Mouse (Mus musculus) kidney, embryonic 16.5 days (tissue): Measurements from ENCODE around the gene Dio1. TPM values are rescaled to one million over a fixed set of nuclear protein-coding genes. Genes with fewer than 3 reads are reported as not detected.

Source experiments
- ATAC-seq: fragments of 200-750 bp; cut with Nextera tagmentation; 2 replicates; pipeline ENCODE4 v1.8.0; 2017; ENCODE audit warnings: moderate TSS enrichment; ENCODE audit not compliant: low FRiP score, low TSS enrichment
- H3K27ac ChIP-seq: fragments of 300-500 bp; sonication (generic); 2 replicates; pipeline ENCODE4 v1.5.1; 2014; ENCODE audit warnings: low read length
- H3K27me3 ChIP-seq: fragments of 300-500 bp; sonication (generic); 2 replicates; pipeline ENCODE4 v1.6.1; 2014; ENCODE audit warnings: low read length, control low read depth, mixed read lengths; ENCODE audit not compliant: insufficient read depth
- H3K36me3 ChIP-seq: fragments of 300-500 bp; sonication (generic); 2 replicates; pipeline ENCODE4 v1.6.1; 2014; ENCODE audit warnings: low read length, control low read depth, mixed read lengths; ENCODE audit not compliant: insufficient read depth
- H3K4me1 ChIP-seq: fragments of 300-500 bp; sonication (generic); 2 replicates; pipeline ENCODE4 v1.6.1; 2014; ENCODE audit warnings: low read length, control low read depth, mixed read lengths; ENCODE audit not compliant: insufficient read depth
- H3K4me2 ChIP-seq: fragments of 300-500 bp; sonication (generic); replicated peaks from 2 replicates; pipeline ENCODE4 v1.6.1; 2014; ENCODE audit warnings: low read depth, low read length
- H3K4me3 ChIP-seq: fragments of 300-500 bp; sonication (generic); 2 replicates; pipeline ENCODE4 v1.5.1; 2014; ENCODE audit warnings: mild to moderate bottlenecking, low read length
- H3K9ac ChIP-seq: fragments of 300-500 bp; sonication (generic); replicated peaks from 2 replicates; pipeline ENCODE4 v1.6.1; 2014; ENCODE audit warnings: low read length
- H3K9me3 ChIP-seq: fragments of 300-500 bp; sonication (generic); 2 replicates; pipeline ENCODE4 v1.6.1; 2016; ENCODE audit warnings: low read length, control low read depth
- WGBS: fragments of 180-500 bp; shearing (Covaris S2); extraction: QIAGEN DNeasy Blood & Tissue Kit; methylation state at CpG from one replicate; pipeline ENCODE4 v1.1.7; 2014; 5-methylcytosine and 5-hydroxymethylcytosine counted together
- polyA plus RNA-seq: library from polyadenylated mRNA; unstranded; fragments of >200 nt; fragmentation: Nextera tagmentation; extraction: Ambion mirVana; gene quantifications from 2 replicates; pipeline ENCODE4 v1.2.1, GENCODE M21; 2015

Dio1 gene
- polyA plus RNA-seq, 1 experiment from 2014 or later, result 0.47 TPM

DNA sequence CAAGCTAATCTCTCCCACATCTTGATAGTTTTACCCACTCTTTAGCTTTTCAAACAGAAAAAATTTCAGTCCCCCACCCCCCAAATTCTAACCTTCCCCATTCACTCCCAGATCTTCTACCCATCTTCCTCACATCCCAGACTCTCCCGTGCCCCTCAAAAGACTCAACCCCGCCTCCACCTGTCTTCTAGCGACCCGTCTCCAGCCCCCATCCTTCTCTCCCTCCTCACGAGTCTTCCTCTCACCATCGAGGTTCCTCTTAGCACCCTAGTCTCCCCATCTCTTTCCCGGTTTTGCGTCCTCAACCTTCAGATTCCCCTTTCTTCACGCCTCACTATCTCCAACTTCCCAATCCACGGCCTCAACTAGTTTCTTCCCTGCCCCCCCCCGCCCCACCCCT, 54.4 kb downstream of the Dio1 start:
- ATAC-seq, result no peak
- Histone ChIP-seq H3K4me2 (peak overlapping the region; percentile 70), H3K9ac (peak overlapping the region; percentile 70), H3K36me3 (no peaks in the 10 kb centered on the region), H3K27ac (peak overlapping the region; percentile 81), H3K4me1 (peaks cover 28% of the 10 kb centered on the region), H3K27me3 (no peaks in the 10 kb centered on the region), H3K4me3 (peak overlapping the region; percentile 63), H3K9me3 (no peaks in the 10 kb centered on the region)
- WGBS, result under 1% methylated on average over 10 of the region's 11 CpGs

DNA sequence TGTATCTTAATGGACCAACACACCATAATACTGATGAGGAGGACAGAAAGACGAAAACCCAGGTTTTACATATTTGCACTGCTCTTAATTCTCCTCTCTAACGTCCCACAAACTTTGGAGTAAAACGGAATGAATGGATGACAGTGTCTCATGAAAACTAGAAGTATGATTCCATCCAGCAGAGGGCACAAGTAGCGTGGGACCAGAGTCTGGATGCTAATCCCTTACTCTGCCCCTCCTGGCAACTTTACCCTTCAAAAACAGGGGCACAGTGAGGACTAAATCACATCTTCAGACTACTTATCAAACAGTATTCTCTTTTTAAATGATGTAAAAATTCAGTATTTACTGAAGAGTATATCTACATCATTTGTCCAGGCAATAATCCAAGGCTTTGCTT, 56.5 kb downstream of the Dio1 start:
- H3K27me3 ChIP-seq, result no peaks in the 10 kb centered on the region
- WGBS, result 29% methylated on average over 4 of the region's 4 CpGs
- no peak overlapping the region for H3K4me2 ChIP-seq
- no peak overlapping the region for H3K4me3 ChIP-seq
- H3K4me1 ChIP-seq, result peaks cover 45% of the 10 kb centered on the region
- no peaks in the 10 kb centered on the region for H3K36me3 ChIP-seq
- no peaks in the 10 kb centered on the region for H3K9me3 ChIP-seq
- H3K27ac ChIP-seq, result no peak overlapping the region
- ATAC-seq, result no peak
- no peak overlapping the region for H3K9ac ChIP-seq

DNA sequence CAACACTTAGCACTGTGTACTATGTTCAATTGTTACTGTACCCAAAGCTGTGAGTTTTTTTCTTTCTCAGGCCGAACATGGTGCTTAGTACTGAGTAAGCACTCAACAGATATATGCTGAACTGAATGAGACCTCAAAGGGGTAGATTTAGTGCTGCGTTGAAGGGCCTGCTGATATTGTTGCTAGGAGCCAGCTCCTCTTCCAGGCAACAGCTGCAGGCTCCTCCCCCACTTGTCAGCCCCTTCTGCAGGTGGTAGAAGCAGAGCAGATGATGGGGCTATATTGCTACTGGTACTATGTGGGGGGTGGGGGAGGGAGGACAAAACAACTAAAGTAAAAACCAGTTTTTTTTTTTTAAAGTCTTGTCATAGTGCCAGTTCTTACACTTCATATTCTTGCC, 57.5 kb downstream of the Dio1 start:
- Histone ChIP-seq H3K4me1 (peaks cover 51% of the 10 kb centered on the region), H3K9me3 (no peaks in the 10 kb centered on the region), H3K4me2 (no peak overlapping the region), H3K4me3 (no peak overlapping the region), H3K36me3 (no peaks in the 10 kb centered on the region), H3K9ac (no peak overlapping the region), H3K27me3 (no peaks in the 10 kb centered on the region), H3K27ac (no peak overlapping the region)
- no peak for ATAC-seq
- 49% methylated on average over 2 of the region's 2 CpGs for WGBS

DNA sequence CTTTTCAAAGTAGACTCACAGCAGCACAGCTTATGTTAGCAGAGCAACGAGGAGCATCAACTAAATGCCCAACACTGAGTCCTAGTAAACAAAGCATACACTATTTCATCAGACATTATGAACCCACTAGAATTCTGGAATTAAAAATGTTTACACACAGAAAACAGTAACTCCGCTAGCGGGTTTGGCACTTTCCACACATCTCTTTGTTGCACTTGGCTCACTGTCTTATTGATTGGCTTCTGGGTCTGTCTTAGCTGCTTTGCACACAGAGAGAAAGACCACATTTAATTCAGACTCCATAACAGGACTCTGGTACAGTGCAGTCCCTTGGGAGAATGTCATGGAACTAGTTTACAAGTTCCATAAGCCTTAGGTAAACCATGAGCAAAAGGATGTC, 58.9 kb downstream of the Dio1 start:
- Histone ChIP-seq H3K9ac (no peak overlapping the region), H3K27ac (no peak overlapping the region), H3K4me2 (no peak overlapping the region), H3K27me3 (no peaks in the 10 kb centered on the region), H3K36me3 (no peaks in the 10 kb centered on the region), H3K4me1 (peaks cover 58% of the 10 kb centered on the region), H3K9me3 (no peaks in the 10 kb centered on the region), H3K4me3 (no peak overlapping the region)
- no peak for ATAC-seq
- 85% methylated on average over 3 of the region's 3 CpGs for WGBS

DNA sequence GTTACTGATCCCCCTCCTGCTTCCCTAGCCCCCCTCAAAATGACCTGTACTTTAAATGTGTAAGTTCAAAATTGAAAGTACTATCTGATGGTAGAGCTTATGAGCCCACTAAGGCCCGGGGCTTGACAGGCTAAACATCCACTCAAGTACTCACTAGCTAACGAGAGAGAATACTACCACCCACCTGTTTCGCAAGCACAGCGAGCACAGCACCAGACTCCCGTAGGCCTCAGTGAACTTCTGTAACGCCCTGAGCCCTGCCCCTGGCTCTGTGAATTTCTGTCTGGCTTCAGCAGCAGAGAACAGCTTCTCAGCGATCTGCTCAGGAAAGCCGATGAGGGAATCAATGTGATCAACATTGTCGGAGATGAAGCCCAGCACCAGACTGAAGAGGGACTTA, 59.9 kb downstream of the Dio1 start:
- WGBS, result 85% methylated on average over 9 of the region's 9 CpGs
- H3K9me3 ChIP-seq, result no peaks in the 10 kb centered on the region
- 0 out of 2 replicates have a peak overlapping the region, but pooled peaks have one; percentile 22 for H3K9ac ChIP-seq
- ATAC-seq, result no peak
- no peaks in the 10 kb centered on the region for H3K27me3 ChIP-seq
- no peak overlapping the region for H3K4me3 ChIP-seq
- H3K4me2 ChIP-seq, result no peak overlapping the region
- H3K27ac ChIP-seq, result no peak overlapping the region
- H3K36me3 ChIP-seq, result peaks cover 5% of the 10 kb centered on the region; the same call in 1 of the 2 replicates
- H3K4me1 ChIP-seq, result peaks cover 54% of the 10 kb centered on the region

DNA sequence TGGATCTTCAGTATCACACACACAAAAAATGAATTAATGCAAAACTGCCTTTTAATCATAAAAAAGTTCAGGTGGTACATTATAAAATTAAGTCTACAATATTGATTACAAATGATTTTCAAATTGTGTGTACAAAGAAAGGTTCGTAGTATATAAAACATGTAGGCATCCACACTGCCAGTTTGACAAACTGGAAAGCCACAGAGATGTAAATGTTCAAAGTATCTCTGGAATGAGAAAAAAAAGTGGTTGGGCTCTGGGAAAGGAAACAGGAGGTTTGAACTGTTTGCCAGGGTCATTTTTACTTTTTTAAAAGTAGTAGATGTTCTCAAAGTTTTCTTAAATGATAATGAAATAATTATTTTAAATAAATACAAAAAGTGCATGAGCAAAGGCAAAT, 60.9 kb downstream of the Dio1 start:
- H3K27me3 ChIP-seq, result no peaks in the 10 kb centered on the region
- no peak overlapping the region for H3K4me2 ChIP-seq
- H3K4me3 ChIP-seq, result no peak overlapping the region
- no peak overlapping the region for H3K9ac ChIP-seq
- H3K36me3 ChIP-seq, result peaks cover 14% of the 10 kb centered on the region
- no peak overlapping the region; the same call in 1 of the 2 replicates for H3K27ac ChIP-seq
- H3K9me3 ChIP-seq, result 0 out of 2 replicates have a peak, but pooled peaks cover 5% of the 10 kb centered on the region
- 60% methylated on average over 1 of the region's 1 CpGs for WGBS
- no peak for ATAC-seq
- H3K4me1 ChIP-seq, result peaks cover 47% of the 10 kb centered on the region

DNA sequence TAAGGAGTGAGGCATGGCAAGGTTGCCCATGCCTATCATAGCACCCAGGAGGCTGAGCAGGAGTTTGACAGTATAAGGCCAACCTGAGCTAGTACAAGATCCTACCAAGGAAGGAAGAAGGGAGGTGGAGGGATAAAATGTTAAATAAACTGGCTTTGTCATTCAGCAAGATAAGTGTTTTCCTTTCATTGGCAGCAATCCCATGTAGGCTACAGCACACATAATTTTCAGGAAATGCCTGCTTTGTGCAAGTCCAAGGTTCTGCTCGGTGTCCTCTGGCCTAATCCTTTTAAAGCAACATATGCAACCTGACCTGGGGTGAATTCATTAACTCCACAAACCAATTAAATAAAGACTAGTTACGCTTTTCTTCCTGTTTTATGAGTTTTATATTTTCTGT, 61.6 kb downstream of the Dio1 start:
- Histone ChIP-seq H3K9me3 (0 out of 2 replicates have a peak, but pooled peaks cover 5% of the 10 kb centered on the region), H3K27me3 (no peaks in the 10 kb centered on the region), H3K27ac (peak overlapping the region; percentile 68; the same call in 1 of the 2 replicates), H3K4me3 (no peak overlapping the region), H3K9ac (no peak overlapping the region), H3K4me1 (peaks cover 46% of the 10 kb centered on the region), H3K4me2 (no peak overlapping the region), H3K36me3 (peaks cover 20% of the 10 kb centered on the region)
- WGBS, result 50% methylated on average over 2 of the region's 2 CpGs
- ATAC-seq, result no peak

DNA sequence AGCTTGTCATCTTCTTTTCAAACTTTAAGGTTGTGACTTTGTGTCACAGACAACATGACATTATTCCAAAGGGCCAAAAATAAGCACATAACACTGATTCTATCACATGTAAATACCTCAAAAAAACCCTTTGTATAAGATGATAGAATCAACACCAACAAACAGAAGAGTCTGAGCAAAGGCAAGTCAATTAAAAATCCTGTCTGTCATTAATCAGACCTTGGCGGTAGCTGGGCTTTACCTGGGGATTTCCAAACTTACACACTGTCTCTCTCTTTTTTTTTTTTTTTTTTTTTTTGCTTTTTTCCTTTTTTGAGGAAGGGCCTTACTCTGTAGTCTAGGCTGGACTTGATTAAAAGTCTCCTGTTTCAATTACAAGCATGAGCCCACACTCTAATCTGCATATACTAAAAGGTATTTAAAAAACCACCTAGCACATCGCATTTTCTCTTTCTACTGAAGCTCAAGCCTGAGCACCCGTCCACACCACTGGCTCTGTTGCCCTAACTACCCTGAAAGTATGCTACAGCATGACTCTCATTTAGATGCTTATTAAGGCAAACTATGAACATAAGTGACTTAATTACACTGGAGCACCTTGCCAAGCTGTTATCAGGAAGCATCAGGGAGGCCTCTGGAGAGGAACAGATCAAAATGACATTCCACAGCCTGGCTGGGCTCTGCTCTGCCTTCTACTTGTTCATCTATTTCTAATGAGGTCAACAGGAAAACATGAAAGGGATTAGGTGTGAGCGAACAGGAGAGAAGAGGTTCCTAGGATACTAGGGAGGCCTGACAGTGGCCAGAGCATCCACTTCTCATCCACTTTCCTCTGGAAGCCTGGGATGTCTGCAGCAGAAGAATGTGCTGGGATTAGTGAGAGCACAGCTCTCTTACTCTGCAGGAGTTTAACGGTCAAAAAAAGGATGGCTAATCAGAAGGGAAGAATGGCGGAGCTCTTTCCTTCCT, 63.3 kb downstream of the Dio1 start:
- no peaks in the 10 kb centered on the region for H3K27me3 ChIP-seq
- H3K9me3 ChIP-seq, result 0 out of 2 replicates have a peak, but pooled peaks cover 5% of the 10 kb centered on the region
- no peak overlapping the region for H3K4me2 ChIP-seq
- 71% methylated on average over 6 of the region's 6 CpGs for WGBS
- H3K4me1 ChIP-seq, result peaks cover 37% of the 10 kb centered on the region
- no peak overlapping the region for H3K9ac ChIP-seq
- no peak for ATAC-seq
- H3K36me3 ChIP-seq, result peaks cover 37% of the 10 kb centered on the region
- H3K27ac ChIP-seq, result no peak overlapping the region
- no peak overlapping the region for H3K4me3 ChIP-seq
